Mouse (Mus musculus) kidney, postnatal 14 days (tissue): ENCODE results near the gene Pomt1.

Source experiments
- DNase-seq: peaks from one replicate; pipeline ENCODE4 v3.0.0; 2022; ENCODE audit warnings: mixed read lengths

Pomt1 gene

GRCm38 (mm10) chr2:32235886-32236759 is at the start of gene Pomt1:
Gene Pomt1 (plus strand): TSS chr2:32236590.
- DNase-seq = peak; percentile 96

- DNase-seq = no peak
These were observed 49.3 kb upstream of the Pomt1 start for GRCm38 (mm10) chr2:32187019-32187551.

DNA sequence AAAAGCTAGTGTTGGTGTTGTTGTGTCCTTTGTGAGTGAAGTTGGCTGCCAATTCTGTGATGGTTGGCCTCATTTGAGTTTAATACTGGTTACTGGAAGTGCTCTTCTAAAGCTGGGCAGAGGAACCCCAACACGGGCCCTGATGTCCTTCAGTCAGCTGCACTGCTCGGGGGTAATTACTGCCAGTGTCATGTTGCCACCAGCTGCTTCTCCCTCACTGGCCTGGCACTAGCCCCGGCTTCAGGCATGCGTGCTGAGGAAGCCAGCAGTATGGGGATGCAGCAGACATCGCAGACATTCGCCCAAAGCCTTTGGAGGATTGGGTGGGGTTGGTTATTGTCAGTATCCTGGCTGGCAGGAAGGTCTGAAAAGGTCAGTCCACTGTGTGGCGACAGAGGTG is 48.7 kb upstream of the Pomt1 start:
- DNase-seq = no peak

DNA sequence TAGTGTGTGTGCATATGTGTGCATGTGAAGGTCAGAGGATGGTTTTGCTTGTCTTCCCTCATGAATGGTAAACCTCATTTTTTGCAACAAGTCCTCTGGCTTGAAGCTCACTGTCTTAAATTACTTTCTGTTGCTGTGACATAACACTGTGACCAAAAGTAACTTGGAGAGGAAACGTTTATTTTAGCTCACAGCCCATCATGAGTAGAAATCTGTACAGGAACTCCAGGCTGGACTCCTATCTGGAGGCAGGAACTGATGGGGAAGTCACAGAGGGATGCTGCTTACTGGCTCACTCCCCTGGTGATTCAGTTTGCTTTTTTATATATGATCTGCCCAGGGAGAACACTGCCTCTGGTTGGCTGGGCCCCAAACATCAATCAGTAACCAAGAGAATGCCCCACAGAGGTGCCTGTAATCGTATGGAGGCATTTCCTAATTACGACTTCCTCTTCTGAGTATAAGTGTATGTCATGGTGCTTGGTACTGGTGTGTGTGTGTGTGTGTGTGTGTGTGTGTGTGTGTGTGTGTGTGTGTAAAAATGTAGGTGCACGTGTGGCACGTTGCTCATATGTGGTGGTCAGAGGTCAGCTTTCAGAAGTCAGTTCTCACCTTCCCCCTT is 47.2 kb upstream of the Pomt1 start:
- DNase-seq = no peak

- DNase-seq = no peak
These were observed 45.8 kb upstream of the Pomt1 start for GRCm38 (mm10) chr2:32190620-32191019.

GRCm38 (mm10) chr2:32191872-32192507 is 44.4 kb upstream of the Pomt1 start:
- DNase-seq = peak; percentile 73

DNA sequence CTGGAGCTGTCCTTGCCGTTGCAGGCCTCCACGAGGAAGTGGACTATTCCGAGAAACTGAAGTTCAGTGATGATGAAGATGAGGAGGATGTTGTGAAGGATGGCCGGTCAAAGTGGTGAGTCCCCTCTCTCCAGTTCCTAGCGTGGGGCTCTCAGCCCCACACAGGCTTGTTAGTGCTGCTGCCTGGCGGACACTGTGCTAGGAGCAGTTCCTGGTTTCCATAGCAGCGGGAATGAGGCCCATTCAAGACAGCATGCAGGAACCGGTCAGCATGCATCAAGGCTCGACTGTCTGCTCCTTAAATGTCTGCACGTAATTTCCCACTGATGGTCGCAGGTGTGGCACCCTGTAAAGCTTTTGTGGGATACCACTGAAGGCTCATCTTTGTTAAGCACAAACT is 37.4 kb upstream of the Pomt1 start:
- DNase-seq = no peak

DNA sequence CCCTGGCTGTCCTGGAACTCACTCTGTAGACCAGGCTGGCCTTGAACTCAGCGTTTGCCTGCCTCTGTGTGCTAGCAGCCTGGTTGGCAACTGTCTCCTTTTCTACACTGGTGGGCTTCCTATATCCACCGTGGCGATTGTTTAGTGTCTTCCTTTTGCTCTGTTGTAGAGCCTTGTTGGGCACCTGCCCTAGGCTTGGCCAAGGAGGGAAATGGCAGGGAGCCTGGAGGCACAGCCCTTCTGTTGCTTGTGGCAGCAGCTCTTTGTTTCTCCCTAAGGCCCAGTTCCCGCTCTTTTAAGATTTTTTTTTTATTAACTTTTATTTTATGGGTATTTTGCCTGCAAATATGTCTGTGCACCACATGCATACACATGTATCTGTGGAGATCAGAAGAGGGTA is 36.4 kb upstream of the Pomt1 start:
- DNase-seq = no peak

DNA sequence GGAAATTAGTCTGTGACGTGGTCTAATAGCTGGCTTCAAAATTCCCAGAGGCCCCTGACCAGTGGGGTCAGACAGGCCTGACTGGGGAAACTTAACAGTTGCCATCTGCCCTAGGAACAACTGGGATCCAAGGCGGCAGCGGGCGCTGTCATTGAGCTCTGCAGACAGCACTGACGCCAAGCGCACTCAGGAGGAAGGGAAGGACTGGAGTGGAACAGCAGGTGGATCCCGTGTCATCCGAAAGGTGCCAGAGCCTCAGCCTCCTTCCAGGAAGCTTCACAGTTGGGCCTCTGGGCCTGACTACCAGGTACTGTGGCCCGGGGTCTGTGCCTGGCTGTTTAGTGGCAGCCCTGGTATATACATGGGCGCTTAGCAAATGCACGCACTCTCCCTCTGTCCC is 35.7 kb upstream of the Pomt1 start:
- no peak for DNase-seq

GRCm38 (mm10) chr2:32201527-32201926 is 34.9 kb upstream of the Pomt1 start:
- DNase-seq = peak; percentile 29

DNA sequence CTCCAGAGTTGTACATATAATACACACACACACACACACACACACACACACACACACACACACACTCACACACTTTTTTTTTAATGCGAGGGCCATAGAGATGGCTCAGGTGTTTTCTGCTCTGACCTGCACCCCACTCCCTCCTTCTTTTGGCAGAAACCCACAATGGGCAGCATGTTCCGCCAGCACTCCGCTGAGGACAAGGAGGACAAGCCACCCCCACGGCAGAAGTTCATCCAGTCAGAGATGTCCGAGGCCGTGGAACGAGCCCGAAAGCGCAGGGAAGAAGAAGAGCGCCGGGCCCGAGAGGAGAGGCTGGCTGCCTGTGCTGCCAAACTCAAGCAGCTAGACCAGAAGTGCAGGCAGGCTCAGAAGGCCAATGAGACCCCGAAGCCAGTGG is 32.5 kb upstream of the Pomt1 start:
- no peak for DNase-seq

DNA sequence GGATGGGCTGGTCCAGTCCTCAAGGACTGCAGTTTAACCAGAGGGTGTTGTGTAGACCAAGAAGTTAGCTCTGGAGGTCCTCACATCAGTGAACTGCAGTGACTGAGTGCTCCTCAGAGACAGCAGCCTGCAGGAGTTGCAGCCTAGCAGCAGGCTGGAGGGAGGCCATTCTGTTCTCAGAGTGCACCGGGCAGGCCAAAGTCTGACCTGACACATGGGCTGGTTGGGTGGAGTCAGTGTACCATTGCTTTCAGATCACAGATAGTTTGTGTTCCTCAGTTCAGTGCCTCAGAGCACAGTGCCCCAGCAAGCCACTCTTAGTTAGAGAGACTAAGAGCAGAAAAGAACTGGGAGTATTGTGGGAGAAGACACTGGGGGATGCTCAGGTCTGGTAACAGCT is 28.7 kb upstream of the Pomt1 start:
- DNase-seq = peak; percentile 57

- DNase-seq = no peak
These were observed 24.7 kb upstream of the Pomt1 start for GRCm38 (mm10) chr2:32211689-32212088.

DNA sequence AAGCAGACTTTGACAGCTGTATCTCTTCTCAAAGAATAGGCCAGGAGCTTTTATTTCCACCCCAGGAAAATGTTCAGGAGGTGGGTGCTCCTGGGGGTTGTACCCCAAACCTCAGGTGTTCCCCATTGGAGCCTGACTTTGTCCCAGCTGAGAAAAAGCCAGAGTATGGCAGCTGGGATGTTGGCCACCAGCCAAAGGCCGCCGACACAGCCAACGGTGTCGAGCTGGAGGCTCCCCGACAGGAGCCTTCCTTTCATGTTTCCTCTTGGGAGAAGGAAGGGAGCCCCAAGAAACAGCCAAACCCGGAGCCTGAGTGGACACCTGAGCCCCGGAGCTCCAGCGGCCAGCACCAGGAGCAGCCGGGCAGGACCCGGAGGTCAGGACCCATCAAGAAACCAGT is 23.4 kb upstream of the Pomt1 start:
- DNase-seq = no peak

- DNase-seq = no peak
These were observed 20.8 kb upstream of the Pomt1 start for GRCm38 (mm10) chr2:32215576-32215975.

DNA sequence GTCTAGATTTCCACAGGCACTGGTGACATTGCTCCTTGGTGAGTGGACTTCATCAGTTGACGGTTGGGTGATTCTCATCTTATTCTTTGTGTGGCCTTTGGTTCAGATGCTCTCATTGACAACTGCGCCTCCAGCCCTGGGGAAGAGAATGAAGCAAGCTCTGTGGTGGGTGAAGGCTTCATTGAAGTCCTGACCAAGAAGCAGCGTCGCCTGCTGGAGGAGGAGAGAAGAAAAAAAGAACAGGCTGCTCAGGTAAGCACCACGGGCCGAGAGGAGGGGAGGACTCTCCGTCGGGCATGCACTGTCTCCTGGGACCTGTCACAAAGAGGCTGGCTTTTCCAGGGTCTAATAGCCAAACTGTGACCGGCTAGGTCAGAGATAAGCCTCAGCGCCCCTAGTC is 19.9 kb upstream of the Pomt1 start:
- DNase-seq = no peak

DNA sequence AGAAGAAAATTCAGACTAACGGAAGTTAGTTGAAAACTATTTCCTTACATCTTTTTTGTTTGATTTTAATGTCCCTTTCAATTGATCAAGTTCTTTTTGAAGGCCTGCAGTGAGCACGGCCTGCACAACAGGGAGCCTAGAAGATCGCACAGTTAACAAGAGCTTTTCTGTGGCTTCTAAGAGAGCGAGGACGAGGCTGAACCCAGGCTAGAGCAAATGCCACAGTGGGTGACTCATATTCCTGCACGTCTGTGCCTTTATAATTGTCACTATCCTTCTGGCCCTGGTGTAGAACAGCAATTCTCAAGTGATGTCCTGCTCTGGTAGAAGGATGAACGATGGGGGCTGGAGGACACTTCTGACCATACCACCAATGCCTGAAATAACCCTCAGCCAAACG is 18.7 kb upstream of the Pomt1 start:
- no peak for DNase-seq

- no peak for DNase-seq
These were observed 18.3 kb upstream of the Pomt1 start for GRCm38 (mm10) chr2:32218113-32218512.

- peak; percentile 67 for DNase-seq
These were observed 17.7 kb upstream of the Pomt1 start for GRCm38 (mm10) chr2:32218541-32219334.

- DNase-seq = no peak
These were observed 16.9 kb upstream of the Pomt1 start for GRCm38 (mm10) chr2:32219501-32219900.

DNA sequence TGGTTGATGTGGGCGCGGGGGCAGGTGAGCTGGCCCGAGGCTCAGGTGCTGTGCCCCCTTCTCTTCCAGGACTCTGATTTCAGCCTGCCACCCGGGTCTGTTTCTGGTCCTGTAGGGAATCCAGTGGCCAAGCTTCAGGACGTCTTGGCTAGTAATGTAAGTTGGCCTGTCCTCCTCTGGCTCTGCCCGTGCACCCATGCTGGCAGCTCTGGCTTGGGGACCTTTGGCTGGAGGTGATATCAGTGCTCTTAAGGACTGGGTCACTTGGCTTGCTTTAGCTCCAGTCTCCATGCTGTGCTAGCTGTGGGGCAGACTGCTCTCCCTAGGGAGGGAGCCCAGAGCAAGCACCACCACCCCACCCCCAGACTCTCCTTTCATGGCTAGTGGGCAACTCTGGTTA is 16.4 kb upstream of the Pomt1 start:
- DNase-seq = no peak

- DNase-seq = no peak
These were observed 15.4 kb upstream of the Pomt1 start for GRCm38 (mm10) chr2:32220969-32221368.

- DNase-seq = no peak
These were observed 14.8 kb upstream of the Pomt1 start for GRCm38 (mm10) chr2:32221577-32221976.
